Mouse (Mus musculus) lung, adult 2 months (tissue): Measurements from ENCODE around the gene Card11.

Experiments
- CTCF ChIP-seq: fragments of 200-500 bp; IDR thresholded peaks from 2 replicates; pipeline ENCODE4 v1.5.1; 2011; ENCODE audit warnings: mild to moderate bottlenecking, low read length, control low read depth; ENCODE audit not compliant: insufficient read depth
- POLR2A ChIP-seq: fragments of 200-500 bp; IDR thresholded peaks from 2 replicates; pipeline ENCODE4 v1.6.1; 2011; ENCODE audit warnings: low read depth, mild to moderate bottlenecking, control low read depth, low read length, borderline replicate concordance; ENCODE audit errors: extremely low read depth

GRCm38 (mm10) chr5:140884966-140885365, 115.4 kb downstream of the Card11 start:
- no peak for TF ChIP-seq CTCF
- TF ChIP-seq POLR2A, result no peak
